Mouse (Mus musculus): Measurements from ENCODE around the gene Tubgcp6. TPM values are rescaled to one million over a fixed set of nuclear protein-coding genes. Genes with fewer than 3 reads are reported as not detected.

Gene Tubgcp6
- 13.8 and 16.0 TPM in 2 replicates for polyA plus RNA-seq (2015; fragmentation: Nextera tagmentation; extraction: Ambion mirVana)

DNA sequence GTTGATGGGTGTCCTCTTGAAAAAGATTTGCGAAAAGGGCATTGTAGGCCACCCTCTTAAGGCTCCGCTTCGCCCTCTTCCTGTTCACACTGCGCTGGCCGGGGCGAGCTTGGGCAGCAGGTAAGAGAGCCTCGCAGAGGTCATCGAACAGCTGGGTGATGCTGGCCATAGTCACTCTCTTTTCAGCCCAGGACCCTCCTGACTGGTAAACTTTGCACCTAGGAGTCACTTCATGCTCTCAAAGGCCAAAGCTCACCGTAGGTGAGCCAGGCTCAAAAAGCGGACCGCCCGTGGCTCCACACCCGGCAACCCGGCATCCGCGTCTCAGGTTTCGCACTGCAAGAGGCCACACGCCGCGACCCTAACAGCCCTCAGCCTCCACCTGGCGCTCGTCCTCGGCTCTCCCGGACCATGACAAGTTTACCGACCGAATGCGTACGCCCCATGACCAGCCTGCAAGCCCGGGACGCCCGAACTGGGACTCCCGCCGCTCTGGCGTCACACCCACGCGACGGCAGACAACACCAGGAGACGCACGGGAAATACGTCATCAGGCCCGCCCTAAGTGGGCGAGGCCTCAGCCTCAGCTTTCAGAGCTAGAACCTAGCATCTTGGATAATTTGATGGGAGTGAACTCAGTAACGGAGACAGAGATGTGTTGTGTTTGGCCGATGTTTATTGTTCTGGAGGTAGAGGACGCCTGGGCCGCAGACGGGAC lies at the start of gene Tubgcp6:
Tubgcp6 (minus strand) TSS at position 464 of the 718 bp plus-strand sequence.
- WGBS, result under 1% methylated on average over 47 of the region's 47 CpGs
- peaks cover 43% of the 10 kb centered on the region for H3K4me1 ChIP-seq
- peak; percentile 80 for ATAC-seq (replicated peaks; ENCODE audit: low FRiP score)
- no peaks in the 10 kb centered on the region for H3K9me3 ChIP-seq (replicated peaks)
- H3K27ac ChIP-seq, result peak within 1 kb of the TSS; percentile 80
- H3K36me3 ChIP-seq, result peaks cover 33% of the 10 kb centered on the region
- H3K27me3 ChIP-seq, result no peaks in the 10 kb centered on the region
- peak within 1 kb of the TSS; percentile 76 for H3K9ac ChIP-seq
- peak within 1 kb of the TSS; percentile 90 for H3K4me2 ChIP-seq
- peak within 1 kb of the TSS; percentile 65 for H3K4me3 ChIP-seq (replicated peaks)

DNA sequence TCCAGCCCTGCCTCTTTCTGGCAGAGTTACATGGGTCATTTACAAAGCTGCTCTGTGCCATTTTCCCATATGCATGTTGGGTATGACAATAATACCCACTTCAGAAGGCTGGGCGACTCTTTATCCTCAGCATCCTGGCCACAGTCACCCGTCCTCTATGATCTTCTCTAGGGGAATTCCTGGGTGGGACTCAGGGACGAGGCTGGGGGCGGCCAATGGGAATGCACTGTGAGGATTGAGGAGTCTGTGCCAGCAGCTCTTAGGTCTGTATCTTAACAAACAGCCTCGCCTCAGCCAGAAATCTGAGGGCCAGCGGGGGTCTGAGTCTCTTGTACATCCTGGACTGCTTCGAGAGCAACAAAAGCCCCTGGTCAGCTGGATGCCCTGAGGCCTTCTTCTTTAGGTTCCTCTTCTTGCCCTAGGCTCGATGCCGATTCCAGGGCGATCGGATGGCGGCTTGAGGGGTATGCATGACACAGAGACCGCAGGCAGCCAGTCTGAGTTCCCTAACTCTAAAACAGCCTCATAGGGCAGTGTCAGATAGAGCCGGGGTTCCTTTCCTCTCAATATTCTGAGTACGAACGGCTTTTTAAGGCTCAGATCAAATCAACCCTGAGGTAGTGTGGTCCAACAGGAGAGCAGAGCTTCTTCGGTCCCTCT lies 49.5 kb upstream of the Tubgcp6 start:
- Histone ChIP-seq H3K9me3 (replicated peaks) (no peaks in the 10 kb centered on the region), H3K27ac (peak overlapping the region; percentile 66), H3K36me3 (peaks cover 11% of the 10 kb centered on the region), H3K4me3 (replicated peaks) (peak overlapping the region; percentile 57), H3K27me3 (no peaks in the 10 kb centered on the region), H3K4me1 (peaks cover 93% of the 10 kb centered on the region), H3K4me2 (peak overlapping the region; percentile 99), H3K9ac (peak overlapping the region; percentile 62)
- 53% methylated on average over 17 of the region's 17 CpGs for WGBS
- ATAC-seq (replicated peaks; ENCODE audit: low FRiP score), result no peak

DNA sequence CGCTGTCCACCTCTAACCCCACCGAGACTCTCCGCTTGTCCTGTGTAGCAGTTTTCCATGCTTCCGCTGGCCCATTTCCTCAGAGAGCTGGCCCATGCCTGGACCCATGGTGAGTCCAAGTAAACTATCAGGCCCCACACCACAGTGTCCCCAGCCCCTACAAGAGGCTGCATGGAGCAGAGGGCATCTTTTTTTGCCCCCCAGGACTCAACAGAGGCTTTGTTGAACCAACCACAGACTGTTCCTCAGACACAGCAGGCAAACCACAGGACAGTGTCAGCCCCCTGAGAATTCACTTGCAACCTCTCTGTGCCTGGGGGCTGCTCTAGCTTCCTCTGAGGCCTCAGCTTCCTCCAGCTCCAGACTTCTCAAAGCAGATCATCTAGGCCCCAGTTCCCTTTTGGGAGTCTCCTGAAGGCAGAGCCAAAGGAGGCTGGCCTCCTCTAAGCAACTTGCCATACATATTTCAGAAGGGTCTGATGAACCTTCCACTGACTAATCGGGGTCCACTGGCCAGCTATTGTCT lies 48.7 kb upstream of the Tubgcp6 start:
- H3K27ac ChIP-seq, result 0 out of 2 replicates have a peak overlapping the region, but pooled peaks have one; percentile 14
- H3K4me2 ChIP-seq, result no peak overlapping the region
- 89% methylated on average over 5 of the region's 5 CpGs for WGBS
- H3K27me3 ChIP-seq, result no peaks in the 10 kb centered on the region
- H3K9ac ChIP-seq, result no peak overlapping the region
- H3K4me3 ChIP-seq (replicated peaks), result no peak overlapping the region
- peaks cover 19% of the 10 kb centered on the region for H3K36me3 ChIP-seq
- H3K9me3 ChIP-seq (replicated peaks), result no peaks in the 10 kb centered on the region
- no peak for ATAC-seq (replicated peaks; ENCODE audit: low FRiP score)
- peaks cover 84% of the 10 kb centered on the region for H3K4me1 ChIP-seq

- Histone ChIP-seq H3K4me1 (peaks cover 70% of the 10 kb centered on the region), H3K27ac (peak overlapping the region; percentile 92), H3K36me3 (peaks cover 34% of the 10 kb centered on the region), H3K9me3 (replicated peaks) (no peaks in the 10 kb centered on the region), H3K4me3 (replicated peaks) (peak overlapping the region; percentile 15; the same call in 1 of the 2 replicates), H3K4me2 (peak overlapping the region; percentile 33), H3K9ac (0 out of 2 replicates have a peak overlapping the region, but pooled peaks have one; percentile 19), H3K27me3 (no peaks in the 10 kb centered on the region)
- no peak for ATAC-seq (replicated peaks; ENCODE audit: low FRiP score)
- WGBS, result 45% methylated on average over 3 of the region's 3 CpGs
Measured at GRCm38 (mm10) chr15:89170102-89170501, 47.2 kb upstream of the Tubgcp6 start.

- H3K4me1 ChIP-seq, result peaks cover 63% of the 10 kb centered on the region
- H3K27ac ChIP-seq, result peak overlapping the region; percentile 92
- no peaks in the 10 kb centered on the region for H3K9me3 ChIP-seq (replicated peaks)
- H3K4me3 ChIP-seq (replicated peaks), result peak overlapping the region; percentile 15
- 0 out of 2 replicates have a peak overlapping the region, but pooled peaks have one; percentile 19 for H3K9ac ChIP-seq
- peak; percentile 82 for ATAC-seq (replicated peaks; ENCODE audit: low FRiP score)
- under 1% methylated on average over 10 of the region's 10 CpGs for WGBS
- peak overlapping the region; percentile 33 for H3K4me2 ChIP-seq
- H3K27me3 ChIP-seq, result no peaks in the 10 kb centered on the region
- peaks cover 40% of the 10 kb centered on the region for H3K36me3 ChIP-seq
Measured at GRCm38 (mm10) chr15:89169431-89169830, 46.5 kb upstream of the Tubgcp6 start.

GRCm38 (mm10) chr15:89168922-89169321 lies 46.0 kb upstream of the Tubgcp6 start:
- H3K4me1 ChIP-seq, result peaks cover 58% of the 10 kb centered on the region
- peak overlapping the region; percentile 29; the same call in 1 of the 2 replicates for H3K9ac ChIP-seq
- 52% methylated on average over 10 of the region's 10 CpGs for WGBS
- H3K4me3 ChIP-seq (replicated peaks), result peak overlapping the region; percentile 15; the same call in 1 of the 2 replicates
- peak overlapping the region; percentile 92 for H3K27ac ChIP-seq
- H3K9me3 ChIP-seq (replicated peaks), result no peaks in the 10 kb centered on the region
- no peak for ATAC-seq (replicated peaks; ENCODE audit: low FRiP score)
- H3K4me2 ChIP-seq, result peak overlapping the region; percentile 33
- H3K27me3 ChIP-seq, result no peaks in the 10 kb centered on the region
- H3K36me3 ChIP-seq, result peaks cover 46% of the 10 kb centered on the region

GRCm38 (mm10) chr15:89165478-89165877 lies 42.6 kb upstream of the Tubgcp6 start:
- ATAC-seq (replicated peaks; ENCODE audit: low FRiP score), result no peak
- no peaks in the 10 kb centered on the region for H3K9me3 ChIP-seq (replicated peaks)
- H3K27me3 ChIP-seq, result no peaks in the 10 kb centered on the region
- no peak overlapping the region for H3K4me2 ChIP-seq
- no peak overlapping the region for H3K27ac ChIP-seq
- H3K36me3 ChIP-seq, result peaks cover 80% of the 10 kb centered on the region
- 93% methylated on average over 12 of the region's 12 CpGs for WGBS
- H3K9ac ChIP-seq, result no peak overlapping the region
- no peak overlapping the region for H3K4me3 ChIP-seq (replicated peaks)
- H3K4me1 ChIP-seq, result peaks cover 39% of the 10 kb centered on the region

DNA sequence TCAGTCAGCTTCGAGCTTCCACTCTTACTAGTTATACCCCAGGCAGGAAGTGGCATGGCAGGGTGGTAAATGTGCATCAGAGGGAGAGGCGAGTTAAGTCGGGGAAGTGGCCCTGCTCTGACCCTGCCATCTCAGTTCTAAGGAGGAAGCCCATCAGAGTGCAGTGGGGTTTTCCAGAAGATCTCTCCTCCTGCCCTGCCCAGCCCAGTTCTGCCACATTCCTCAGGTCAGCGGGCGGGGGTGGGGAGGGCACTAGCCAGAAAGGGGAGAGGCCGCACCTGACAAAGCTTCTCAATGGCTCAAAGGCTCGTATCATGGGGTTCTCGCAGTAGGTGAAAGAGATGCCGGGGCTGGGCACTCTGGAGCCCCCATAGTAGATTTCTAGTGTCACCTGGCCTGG lies 38.5 kb upstream of the Tubgcp6 start:
- ATAC-seq (replicated peaks; ENCODE audit: low FRiP score), result peak; percentile 37
- peak overlapping the region; percentile 71 for H3K27ac ChIP-seq
- no peak overlapping the region for H3K9ac ChIP-seq
- H3K36me3 ChIP-seq, result peaks cover 100% of the 10 kb centered on the region
- 69% methylated on average over 9 of the region's 9 CpGs for WGBS
- no peak overlapping the region for H3K4me2 ChIP-seq
- no peaks in the 10 kb centered on the region for H3K9me3 ChIP-seq (replicated peaks)
- H3K4me1 ChIP-seq, result peaks cover 14% of the 10 kb centered on the region; the same call in 1 of the 2 replicates
- no peak overlapping the region for H3K4me3 ChIP-seq (replicated peaks)
- no peaks in the 10 kb centered on the region for H3K27me3 ChIP-seq

DNA sequence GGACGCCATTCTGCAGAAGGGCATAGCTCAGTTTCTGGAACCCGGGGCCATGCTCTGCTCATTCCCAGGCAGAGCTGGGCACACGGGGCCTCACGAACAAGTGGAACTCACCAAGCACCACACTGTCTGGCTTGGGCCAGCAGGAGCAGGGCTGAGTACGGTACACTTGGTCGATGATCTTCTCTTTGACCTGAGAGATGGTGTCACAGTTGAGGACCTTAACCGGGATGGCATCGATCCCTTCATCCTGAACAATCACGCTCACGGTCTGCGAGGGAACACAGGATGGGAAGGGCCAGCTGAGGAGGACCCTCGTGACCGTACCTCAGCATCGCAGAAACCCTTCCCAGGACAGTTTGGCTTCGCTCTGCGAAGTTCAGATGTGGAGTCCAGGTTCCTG lies 35.6 kb upstream of the Tubgcp6 start:
- no peak overlapping the region for H3K4me2 ChIP-seq
- H3K4me1 ChIP-seq, result peaks cover 14% of the 10 kb centered on the region; the same call in 1 of the 2 replicates
- WGBS, result 95% methylated on average over 16 of the region's 16 CpGs
- peaks cover 100% of the 10 kb centered on the region for H3K36me3 ChIP-seq
- no peak for ATAC-seq (replicated peaks; ENCODE audit: low FRiP score)
- no peaks in the 10 kb centered on the region for H3K27me3 ChIP-seq
- no peak overlapping the region for H3K27ac ChIP-seq
- H3K4me3 ChIP-seq (replicated peaks), result no peak overlapping the region
- no peaks in the 10 kb centered on the region for H3K9me3 ChIP-seq (replicated peaks)
- H3K9ac ChIP-seq, result no peak overlapping the region

- WGBS, result 59% methylated on average over 7 of the region's 7 CpGs
- Histone ChIP-seq H3K27ac (no peak overlapping the region), H3K4me3 (replicated peaks) (no peak overlapping the region), H3K9me3 (replicated peaks) (no peaks in the 10 kb centered on the region), H3K4me2 (no peak overlapping the region), H3K4me1 (peaks cover 14% of the 10 kb centered on the region; the same call in 1 of the 2 replicates), H3K36me3 (peaks cover 97% of the 10 kb centered on the region), H3K9ac (no peak overlapping the region), H3K27me3 (no peaks in the 10 kb centered on the region)
- ATAC-seq (replicated peaks; ENCODE audit: low FRiP score), result no peak
Measured at GRCm38 (mm10) chr15:89157954-89158353, 35.0 kb upstream of the Tubgcp6 start.

DNA sequence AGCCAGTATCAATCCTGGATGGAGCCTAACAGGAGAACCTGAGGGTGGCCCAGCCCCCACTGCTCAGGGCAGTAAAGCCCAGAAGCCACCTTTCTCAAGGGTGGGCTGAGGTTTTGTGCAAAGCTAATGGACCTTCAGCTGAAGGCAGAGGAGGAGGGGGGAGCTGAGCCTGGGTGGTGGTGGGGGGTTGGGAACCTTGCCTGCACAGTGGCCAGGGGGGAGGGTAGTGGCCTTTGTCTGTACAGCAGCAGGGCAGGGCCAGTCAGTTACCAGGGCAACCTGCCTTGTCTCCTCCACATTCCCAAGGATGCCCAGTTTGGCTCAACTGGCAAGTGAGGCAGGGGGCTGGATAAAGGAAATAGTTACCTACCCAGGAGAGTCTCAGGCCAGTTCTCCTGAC lies 29.4 kb upstream of the Tubgcp6 start:
- H3K4me3 ChIP-seq (replicated peaks), result no peak overlapping the region
- H3K4me2 ChIP-seq, result no peak overlapping the region
- no peaks in the 10 kb centered on the region for H3K9me3 ChIP-seq (replicated peaks)
- peaks cover 41% of the 10 kb centered on the region for H3K36me3 ChIP-seq
- H3K27ac ChIP-seq, result no peak overlapping the region
- no peak overlapping the region for H3K9ac ChIP-seq
- H3K27me3 ChIP-seq, result peaks cover 14% of the 10 kb centered on the region
- no peak for ATAC-seq (replicated peaks; ENCODE audit: low FRiP score)
- H3K4me1 ChIP-seq, result peaks cover 31% of the 10 kb centered on the region

DNA sequence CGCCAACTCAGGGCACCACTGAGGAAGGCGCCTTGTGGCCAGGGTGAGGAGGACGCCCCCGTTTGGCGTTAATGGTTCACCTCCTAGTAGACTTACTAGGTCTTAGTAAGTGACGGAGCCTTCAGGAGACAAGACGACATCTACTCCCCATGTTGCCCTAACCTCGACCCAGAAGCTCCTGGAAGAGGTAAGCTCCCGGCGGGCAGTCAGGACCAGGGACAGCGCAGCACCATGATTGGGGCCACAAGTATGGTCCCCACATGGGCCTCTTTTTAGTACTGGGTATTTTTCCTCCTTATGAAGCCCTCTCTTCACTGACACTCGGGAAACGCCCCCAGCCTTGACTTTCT lies 27.1 kb upstream of the Tubgcp6 start:
- Histone ChIP-seq H3K4me1 (peaks cover 47% of the 10 kb centered on the region), H3K36me3 (peaks cover 22% of the 10 kb centered on the region), H3K9me3 (replicated peaks) (no peaks in the 10 kb centered on the region), H3K27me3 (peaks cover 30% of the 10 kb centered on the region), H3K9ac (no peak overlapping the region), H3K27ac (0 out of 2 replicates have a peak overlapping the region, but pooled peaks have one; percentile 37), H3K4me3 (replicated peaks) (peak overlapping the region; percentile 60), H3K4me2 (peak overlapping the region; percentile 90)
- ATAC-seq (replicated peaks; ENCODE audit: low FRiP score), result no peak; the same call in 1 of the 2 replicates
- 1% methylated on average over 13 of the region's 13 CpGs for WGBS
